Mouse (Mus musculus): Measurements from ENCODE around the gene Zbtb42. TPM values are rescaled to one million over a fixed set of nuclear protein-coding genes. Genes with fewer than 3 reads are reported as not detected.

The Zbtb42 gene
- total and polyA plus RNA-seq, 2 experiments from 2014 or later: 3.3 to 3.7 TPM

- Histone ChIP-seq H3K9ac (replicated peaks; ENCODE audit: low read length) (0 out of 2 replicates have a peak overlapping the region, but pooled peaks have one; percentile 13), H3K27ac (no peak overlapping the region), H3K4me2 (ENCODE audit: low read depth, low read length) (peak overlapping the region; percentile 25; the same call in 1 of the 2 replicates), H3K4me1 (ENCODE audit: insufficient read depth, low read length) (peaks cover 7% of the 10 kb centered on the region; the same call in 1 of the 2 replicates), H3K36me3 (ENCODE audit: insufficient read depth, low read length) (no peaks in the 10 kb centered on the region), H3K4me3 (ENCODE audit: low read length) (no peak overlapping the region), H3K27me3 (ENCODE audit: insufficient read depth, low read length) (no peaks in the 10 kb centered on the region), H3K9me3 (ENCODE audit: low read length) (no peaks in the 10 kb centered on the region)
- no peak for TF ChIP-seq CTCF (IDR thresholded peaks at IDR 0.05; ENCODE audit: low read depth)
- DNase-seq (ENCODE audit: low spot score) (no peak), ATAC-seq (no peak)
- 6% methylated on average over 15 of the region's 15 CpGs for WGBS
Observed at GRCm38 (mm10) chr12:112700522-112700921, 21.9 kb downstream of the Zbtb42 start.

DNA sequence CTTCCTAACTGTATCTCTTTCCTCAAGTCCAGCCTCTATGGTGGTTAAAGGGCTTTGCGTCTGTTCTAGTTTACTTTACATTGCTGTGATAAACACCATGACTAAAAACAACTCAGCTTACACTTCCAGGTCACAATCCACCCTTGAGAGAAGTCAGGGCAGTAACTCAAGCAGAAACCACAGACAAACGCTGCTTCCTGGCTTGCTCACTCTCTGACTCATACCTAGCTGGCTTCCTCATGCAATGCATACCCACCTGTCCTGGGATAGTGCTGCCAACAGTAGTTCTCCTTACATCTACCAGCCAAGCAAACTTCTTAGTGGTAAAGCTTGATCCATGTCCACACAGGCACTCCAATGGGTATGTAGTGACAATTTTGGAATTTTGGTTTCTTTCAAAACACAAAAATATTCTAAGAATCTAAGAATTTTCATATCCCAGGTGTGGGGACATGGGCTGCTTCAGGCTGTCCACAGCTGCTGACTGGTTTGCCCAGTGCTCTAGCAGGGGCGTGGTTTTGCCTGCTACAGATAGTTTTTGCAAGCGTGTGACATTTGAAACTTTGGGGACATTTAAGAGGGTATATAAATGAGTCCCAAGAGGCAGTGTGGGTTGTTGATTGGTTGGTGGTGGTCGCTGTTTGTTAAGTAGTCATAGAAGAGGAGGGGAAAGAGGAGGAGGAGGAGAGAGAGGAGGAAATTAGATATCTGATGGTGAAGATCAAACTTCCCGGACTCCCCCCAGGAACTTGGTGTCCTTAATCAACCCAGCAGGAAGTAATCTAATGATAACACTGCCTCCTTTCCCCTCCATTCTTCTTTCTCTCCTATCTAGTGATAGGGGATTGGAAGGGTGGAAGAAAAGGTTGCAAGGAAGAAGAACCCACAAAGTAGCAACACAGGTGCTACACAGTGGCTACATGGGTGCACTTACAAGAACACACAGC lies 24.0 kb downstream of the Zbtb42 start:
- ATAC-seq (no peak), DNase-seq (ENCODE audit: low spot score) (no peak)
- 83% methylated on average over 6 of the region's 6 CpGs for WGBS
- H3K9ac ChIP-seq (replicated peaks; ENCODE audit: low read length): no peak overlapping the region
- peaks cover 7% of the 10 kb centered on the region; the same call in 1 of the 2 replicates for H3K4me1 ChIP-seq (ENCODE audit: insufficient read depth, low read length)
- no peak for TF ChIP-seq CTCF (IDR thresholded peaks at IDR 0.05; ENCODE audit: low read depth)
- H3K4me3 ChIP-seq (ENCODE audit: low read length): no peak overlapping the region
- no peaks in the 10 kb centered on the region for H3K9me3 ChIP-seq (ENCODE audit: low read length)
- H3K4me2 ChIP-seq (ENCODE audit: low read depth, low read length): no peak overlapping the region
- no peaks in the 10 kb centered on the region for H3K27me3 ChIP-seq (ENCODE audit: insufficient read depth, low read length)
- no peaks in the 10 kb centered on the region for H3K36me3 ChIP-seq (ENCODE audit: insufficient read depth, low read length)
- no peak overlapping the region for H3K27ac ChIP-seq

GRCm38 (mm10) chr12:112706704-112707572 lies 28.3 kb downstream of the Zbtb42 start:
- 12% methylated on average over 32 of the region's 32 CpGs for WGBS
- Histone ChIP-seq H3K4me3 (ENCODE audit: low read length) (no peak overlapping the region), H3K36me3 (ENCODE audit: insufficient read depth, low read length) (no peaks in the 10 kb centered on the region), H3K9ac (replicated peaks; ENCODE audit: low read length) (no peak overlapping the region; the same call in 1 of the 2 replicates), H3K27ac (no peak overlapping the region), H3K9me3 (ENCODE audit: low read length) (no peaks in the 10 kb centered on the region), H3K4me1 (ENCODE audit: insufficient read depth, low read length) (no peaks in the 10 kb centered on the region), H3K27me3 (ENCODE audit: insufficient read depth, low read length) (no peaks in the 10 kb centered on the region), H3K4me2 (ENCODE audit: low read depth, low read length) (peak overlapping the region; percentile 48)
- ATAC-seq (peak; percentile 87), DNase-seq (ENCODE audit: low spot score) (peak; percentile 88)
- peak; percentile 99 for TF ChIP-seq CTCF (IDR thresholded peaks at IDR 0.05; ENCODE audit: low read depth)

DNA sequence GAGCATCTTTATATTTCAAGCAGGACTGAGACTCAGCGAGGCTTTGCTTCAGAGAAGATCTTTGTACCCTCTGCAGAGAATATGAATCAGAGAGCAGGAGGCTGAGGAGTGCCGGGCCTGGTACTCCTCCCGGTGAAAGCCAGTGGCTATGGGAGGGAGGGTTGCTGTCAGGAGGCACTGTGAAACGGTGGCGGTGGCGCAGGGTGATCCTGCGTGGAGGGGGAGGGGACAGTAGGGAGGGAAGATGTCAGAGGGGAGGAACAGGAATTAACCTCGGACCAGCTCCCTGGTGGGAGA lies 28.9 kb downstream of the Zbtb42 start:
- no peak for TF ChIP-seq CTCF (IDR thresholded peaks at IDR 0.05; ENCODE audit: low read depth)
- ATAC-seq: peak; percentile 42

DNA sequence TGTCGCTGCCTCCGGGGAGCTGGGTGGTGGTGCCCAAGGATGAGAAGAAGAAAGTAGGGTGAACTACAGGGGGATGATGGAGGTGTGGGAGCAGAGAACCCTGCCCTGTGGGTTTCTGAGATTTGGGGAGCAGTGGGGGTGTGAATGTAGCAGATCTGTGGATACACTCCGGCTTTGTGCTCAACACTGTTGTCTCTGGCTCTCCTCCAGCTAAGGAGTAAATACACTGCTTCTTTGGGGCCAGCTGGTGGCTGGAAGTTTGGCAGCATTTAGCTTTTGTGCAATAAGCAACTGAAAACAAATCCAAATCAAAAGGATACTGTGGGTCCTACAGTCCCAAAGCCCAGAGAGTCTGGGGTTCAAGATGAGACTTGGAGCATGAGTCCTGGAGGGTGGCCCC lies 35.4 kb downstream of the Zbtb42 start:
- ATAC-seq (peak; percentile 36; the same call in 1 of the 2 replicates), DNase-seq (ENCODE audit: low spot score) (peak; percentile 77)
- H3K4me1 ChIP-seq (ENCODE audit: insufficient read depth, low read length): 0 out of 2 replicates have a peak, but pooled peaks cover 3% of the 10 kb centered on the region
- H3K27ac ChIP-seq: peak overlapping the region; percentile 41; the same call in 1 of the 2 replicates
- no peak for TF ChIP-seq CTCF (IDR thresholded peaks at IDR 0.05; ENCODE audit: low read depth)
- no peak overlapping the region for H3K4me2 ChIP-seq (ENCODE audit: low read depth, low read length)
- 63% methylated on average over 3 of the region's 3 CpGs for WGBS
- no peak overlapping the region for H3K9ac ChIP-seq (replicated peaks; ENCODE audit: low read length)
- H3K27me3 ChIP-seq (ENCODE audit: insufficient read depth, low read length): no peaks in the 10 kb centered on the region
- H3K4me3 ChIP-seq (ENCODE audit: low read length): no peak overlapping the region
- no peaks in the 10 kb centered on the region for H3K36me3 ChIP-seq (ENCODE audit: insufficient read depth, low read length)
- H3K9me3 ChIP-seq (ENCODE audit: low read length): no peaks in the 10 kb centered on the region

More for the DNA sequence above, 28.9 kb downstream of the Zbtb42 start:
- 20% methylated on average over 8 of the region's 8 CpGs for WGBS
- no peak overlapping the region for H3K4me3 ChIP-seq (ENCODE audit: low read length)
- peak overlapping the region; percentile 48 for H3K4me2 ChIP-seq (ENCODE audit: low read depth, low read length)
- DNase-seq (ENCODE audit: low spot score): no peak
- H3K36me3 ChIP-seq (ENCODE audit: insufficient read depth, low read length): no peaks in the 10 kb centered on the region
- no peaks in the 10 kb centered on the region for H3K27me3 ChIP-seq (ENCODE audit: insufficient read depth, low read length)
- no peak overlapping the region; the same call in 1 of the 2 replicates for H3K9ac ChIP-seq (replicated peaks; ENCODE audit: low read length)
- no peaks in the 10 kb centered on the region for H3K9me3 ChIP-seq (ENCODE audit: low read length)
- H3K27ac ChIP-seq: no peak overlapping the region
- H3K4me1 ChIP-seq (ENCODE audit: insufficient read depth, low read length): no peaks in the 10 kb centered on the region

DNA sequence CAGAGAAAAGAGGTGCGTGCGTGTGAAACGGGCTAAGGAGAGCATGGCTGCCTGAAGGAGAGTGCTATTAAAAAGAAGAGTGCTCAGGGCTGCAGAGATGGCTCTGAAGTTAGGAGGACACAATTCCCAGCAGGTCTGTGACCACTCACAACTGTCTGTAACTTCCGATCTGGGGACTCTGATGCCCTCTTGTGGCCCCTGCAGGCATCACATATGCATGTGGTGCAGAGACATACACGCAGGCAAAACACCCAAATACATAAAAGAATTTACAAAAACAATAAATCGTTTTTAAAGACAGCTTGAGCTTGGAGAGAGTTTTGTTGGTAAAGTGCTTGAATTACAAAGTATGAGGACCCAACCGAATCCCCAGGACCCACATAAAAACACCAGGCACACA lies 38.5 kb downstream of the Zbtb42 start:
- Histone ChIP-seq H3K4me3 (ENCODE audit: low read length) (no peak overlapping the region), H3K36me3 (ENCODE audit: insufficient read depth, low read length) (no peaks in the 10 kb centered on the region), H3K9ac (replicated peaks; ENCODE audit: low read length) (no peak overlapping the region), H3K27ac (no peak overlapping the region), H3K9me3 (ENCODE audit: low read length) (no peaks in the 10 kb centered on the region), H3K4me2 (ENCODE audit: low read depth, low read length) (no peak overlapping the region), H3K4me1 (ENCODE audit: insufficient read depth, low read length) (0 out of 2 replicates have a peak, but pooled peaks cover 3% of the 10 kb centered on the region), H3K27me3 (ENCODE audit: insufficient read depth, low read length) (no peaks in the 10 kb centered on the region)
- 31% methylated on average over 7 of the region's 7 CpGs for WGBS
- DNase-seq (ENCODE audit: low spot score) (peak; percentile 69), ATAC-seq (no peak)
- TF ChIP-seq CTCF (IDR thresholded peaks at IDR 0.05; ENCODE audit: low read depth): peak; percentile 80
